Mouse (Mus musculus) 416B (cell line): ENCODE measurements around the gene Btf3.

Experiments used
- DNase-seq: peaks from one replicate; pipeline ENCODE4 v3.0.0; 2011; ENCODE audit warnings: low read depth

Btf3 gene

DNA sequence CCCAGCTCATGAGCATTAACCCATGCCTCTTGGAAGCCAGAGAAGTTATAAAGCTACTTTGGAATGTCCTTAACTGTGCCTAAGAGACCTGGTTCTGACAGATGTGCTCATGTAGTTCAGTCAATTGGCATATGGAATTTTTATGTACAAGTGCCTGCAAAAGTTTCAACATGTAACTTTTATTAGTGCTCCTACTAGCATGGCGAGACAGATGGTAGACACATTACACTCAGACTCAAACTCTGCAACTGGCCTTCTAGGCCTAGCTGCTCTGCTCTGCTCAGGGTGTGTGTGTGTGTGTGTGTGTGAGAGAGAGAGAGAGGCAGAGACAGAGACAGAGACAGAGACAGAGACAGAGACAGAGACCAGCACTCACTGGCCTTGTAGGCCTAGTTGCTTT, 19.4 kb upstream of the Btf3 start:
- no peak for DNase-seq

DNA sequence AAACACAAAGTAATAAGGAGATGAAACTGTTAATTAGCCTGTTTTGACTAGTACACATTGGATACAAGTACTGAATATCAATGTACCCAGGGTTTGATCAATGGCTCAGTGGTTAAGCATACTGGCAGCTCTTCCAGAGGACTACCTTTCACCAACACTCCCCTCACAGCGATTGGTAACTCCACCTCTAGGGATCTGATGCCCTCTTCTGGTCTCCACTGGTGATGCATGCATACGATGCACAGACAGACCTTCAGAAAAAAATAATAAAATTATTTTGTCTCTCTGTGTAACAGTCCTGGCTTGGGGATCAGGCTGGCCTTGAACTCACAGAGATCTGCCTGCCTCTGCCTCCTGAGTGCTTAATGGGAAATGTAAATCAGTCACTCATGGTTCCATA, 15.3 kb upstream of the Btf3 start:
- DNase-seq = peak; percentile 60

DNA sequence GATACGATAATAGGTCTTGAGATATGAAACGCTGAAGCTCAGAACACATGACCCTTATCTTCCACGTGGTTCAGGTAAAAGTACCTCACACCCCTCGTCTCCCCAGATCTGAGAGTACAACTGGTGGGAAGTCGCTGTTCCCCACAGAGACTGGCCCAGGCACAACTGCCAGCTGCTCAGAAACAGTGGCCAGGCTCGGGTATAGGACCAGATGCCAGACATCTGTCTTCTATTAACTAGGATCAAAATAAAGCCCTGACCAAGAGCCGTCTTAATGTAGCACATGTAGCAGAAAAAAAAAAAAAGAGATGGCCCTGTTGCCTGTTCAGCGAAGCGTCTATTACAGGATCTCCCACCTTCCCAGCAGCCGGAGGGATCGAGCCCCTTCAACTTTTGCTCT, 8.2 kb upstream of the Btf3 start:
- no peak for DNase-seq

DNA sequence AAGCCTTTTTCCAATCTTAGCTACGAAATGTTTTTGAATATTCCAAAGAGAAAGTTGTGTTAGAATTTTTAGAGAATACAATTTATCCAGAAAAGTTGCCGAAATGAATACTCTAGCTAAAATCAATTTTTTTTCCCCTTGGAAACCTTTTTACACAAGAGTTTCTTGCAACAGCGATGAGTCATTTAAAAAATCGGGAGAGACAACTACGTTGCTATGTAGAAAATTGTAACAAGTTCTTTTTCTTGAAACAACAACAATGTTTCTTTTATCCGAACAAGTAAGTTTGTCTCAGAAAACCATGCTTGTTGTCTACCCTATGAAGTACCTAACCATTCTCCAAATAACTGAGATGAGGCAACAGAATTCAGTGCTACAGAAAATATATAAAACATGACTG, 1.1 kb upstream of the Btf3 start:
- no peak for DNase-seq

DNA sequence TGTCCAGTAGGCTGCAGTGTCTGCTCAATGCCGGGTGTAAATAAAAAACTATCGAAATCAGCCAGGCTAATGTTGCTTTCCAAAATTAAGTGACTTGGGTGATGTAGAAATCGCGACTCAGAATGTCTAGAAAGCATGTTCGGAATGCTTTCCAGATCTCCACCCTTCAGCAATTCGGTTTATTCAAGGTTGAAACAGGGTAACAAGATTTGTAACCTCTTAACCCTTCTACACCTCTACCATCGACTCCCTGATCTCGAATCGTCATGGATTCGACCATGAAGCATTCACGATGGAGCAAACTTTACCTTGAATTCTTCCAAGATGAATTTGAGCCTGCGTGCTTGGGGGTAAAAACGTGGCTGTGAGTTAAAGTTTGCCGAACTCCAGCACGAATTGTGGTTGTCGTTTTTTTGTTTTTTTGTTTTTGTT, 456 bp upstream of the Btf3 start:
- DNase-seq = no peak

DNA sequence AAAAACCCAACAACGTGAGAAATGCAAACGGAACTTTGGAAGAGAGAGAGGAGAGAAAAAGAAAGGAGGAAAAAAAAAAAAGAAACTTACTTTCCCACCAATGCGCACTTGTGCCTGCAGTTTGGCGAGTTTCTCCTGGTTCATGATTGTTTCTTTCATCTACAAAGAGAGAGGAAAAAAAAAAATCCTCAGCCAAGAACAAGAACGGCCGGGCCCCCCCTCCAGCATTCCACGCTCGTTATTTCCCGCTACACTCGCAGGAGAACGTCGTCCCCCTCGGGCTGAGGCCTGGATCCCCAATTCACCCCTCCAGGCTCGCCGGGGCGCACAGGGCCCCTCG, 696 bp downstream of the Btf3 start:
- DNase-seq = no peak

DNA sequence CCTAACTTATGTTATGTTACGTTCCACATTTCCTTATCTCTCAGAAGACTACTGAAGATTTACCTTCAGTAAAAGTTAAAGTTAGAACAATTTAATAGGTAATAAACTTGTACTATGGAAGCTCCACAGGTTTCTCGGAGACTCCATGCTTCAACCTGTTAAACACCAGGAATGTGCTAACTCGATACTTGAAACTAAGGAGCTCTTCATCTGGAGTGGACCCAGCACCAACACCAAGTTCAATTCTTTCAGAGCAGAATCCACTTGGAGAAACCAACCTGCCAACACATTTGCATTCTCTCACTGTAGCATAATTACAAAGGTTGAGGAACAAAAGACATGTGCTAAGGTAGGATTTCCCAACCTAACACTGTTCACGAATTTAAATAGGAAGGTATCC, 1.7 kb downstream of the Btf3 start:
- DNase-seq = no peak

DNA sequence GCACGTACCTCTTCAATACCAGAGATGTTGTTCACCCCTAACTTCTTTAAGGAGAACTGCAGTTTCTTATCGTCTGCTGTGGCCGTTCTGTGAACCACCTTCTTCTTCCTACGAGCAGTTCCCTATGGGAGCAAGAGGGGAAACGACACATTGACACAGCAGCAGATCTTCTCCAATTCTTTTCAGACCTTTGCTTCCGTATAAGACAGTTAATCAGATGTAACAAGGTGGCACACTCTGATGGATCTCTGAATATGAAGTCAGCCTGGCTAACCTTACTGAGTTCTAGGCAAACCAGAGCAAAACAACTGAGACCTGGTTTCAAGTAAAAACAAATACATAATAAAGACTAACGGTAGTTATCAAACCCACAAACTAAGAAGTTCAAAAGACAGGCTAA, 3.2 kb downstream of the Btf3 start:
- DNase-seq = no peak

DNA sequence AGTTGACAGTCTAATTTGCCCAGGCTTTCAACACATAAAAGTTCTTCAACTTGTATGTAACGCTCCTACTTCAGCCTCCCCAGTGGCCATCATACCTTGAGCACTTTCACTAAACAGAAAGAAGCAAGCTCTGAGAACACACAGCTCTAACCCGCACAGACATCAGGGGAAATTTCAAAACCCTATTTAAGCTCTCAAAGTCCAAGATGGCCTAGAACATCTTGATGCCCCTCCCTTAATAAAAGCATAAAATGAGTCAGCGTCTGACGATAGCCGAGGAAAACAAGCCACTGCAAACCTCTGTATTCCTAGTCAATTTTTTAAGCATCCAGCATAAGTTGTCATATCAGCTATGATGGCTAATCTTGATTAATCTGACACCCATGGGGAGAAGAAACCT, 5.2 kb downstream of the Btf3 start:
- DNase-seq = no peak

DNA sequence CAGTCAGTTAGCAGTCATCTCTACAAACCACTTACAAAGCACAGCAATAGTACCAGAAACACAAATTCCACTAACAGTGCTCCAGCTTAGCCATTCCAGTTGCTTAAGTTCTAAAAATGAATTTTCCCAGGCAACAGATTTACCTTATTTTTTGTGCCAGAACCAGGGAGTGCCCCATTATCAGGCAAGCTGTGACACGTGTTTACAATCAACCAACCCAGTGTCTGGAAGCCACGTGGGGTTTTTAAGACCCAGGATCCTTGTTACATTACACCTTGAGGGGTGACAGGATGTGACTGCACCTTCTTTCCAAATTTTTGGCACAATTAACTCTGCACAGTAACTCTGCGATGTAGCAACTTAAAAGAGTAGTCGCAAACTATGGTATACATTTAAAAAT, 8.1 kb downstream of the Btf3 start:
- DNase-seq = no peak

DNA sequence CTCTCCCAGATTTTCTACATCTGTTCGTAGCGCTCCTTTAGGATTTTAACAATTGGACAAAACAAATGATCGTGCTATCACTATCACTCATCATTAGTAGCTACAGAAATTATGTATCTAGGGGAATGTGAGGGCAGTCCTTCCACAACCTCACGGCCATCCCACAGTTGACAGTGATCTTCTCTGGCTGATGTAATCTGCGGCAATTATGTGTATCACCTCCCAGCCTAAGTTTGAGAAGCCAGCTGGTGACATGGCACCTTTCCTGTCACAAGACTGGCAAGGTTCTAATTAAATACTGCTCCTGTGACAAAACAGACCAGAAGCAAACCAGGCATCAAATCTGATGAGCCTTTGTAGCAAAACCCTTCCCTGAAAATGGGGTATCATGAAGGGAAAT, 8.8 kb downstream of the Btf3 start:
- peak; percentile 51 for DNase-seq

DNA sequence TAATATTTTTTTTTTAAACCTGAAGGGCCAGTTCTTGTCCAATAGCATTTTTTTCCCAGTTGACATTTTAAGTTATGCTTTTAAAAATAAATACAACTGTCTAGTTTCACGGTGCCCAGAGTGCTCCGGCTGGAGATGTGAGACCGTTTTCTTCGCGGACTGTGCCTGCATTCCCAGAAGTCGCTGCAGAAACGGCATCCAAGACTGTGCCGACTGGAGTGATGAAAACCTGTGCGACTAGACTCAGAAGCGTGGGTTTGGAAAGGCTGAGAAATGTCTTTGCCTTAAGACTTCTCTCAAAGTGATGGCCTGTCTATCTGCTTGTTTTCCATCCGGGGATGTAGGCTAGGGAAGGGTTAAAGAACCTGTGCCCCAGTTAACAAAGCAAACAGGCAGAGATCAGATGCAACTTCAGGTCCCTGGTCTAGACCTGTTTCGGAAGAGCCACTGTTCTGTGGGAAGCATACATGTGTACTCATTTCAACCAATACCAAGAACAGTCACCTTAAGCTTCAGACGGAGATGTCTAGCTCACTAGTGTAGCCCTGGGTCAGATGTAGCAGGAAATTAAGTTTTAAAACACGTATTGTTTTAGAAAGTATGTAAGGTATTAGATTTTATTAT, 9.8 kb downstream of the Btf3 start:
- DNase-seq = no peak

DNA sequence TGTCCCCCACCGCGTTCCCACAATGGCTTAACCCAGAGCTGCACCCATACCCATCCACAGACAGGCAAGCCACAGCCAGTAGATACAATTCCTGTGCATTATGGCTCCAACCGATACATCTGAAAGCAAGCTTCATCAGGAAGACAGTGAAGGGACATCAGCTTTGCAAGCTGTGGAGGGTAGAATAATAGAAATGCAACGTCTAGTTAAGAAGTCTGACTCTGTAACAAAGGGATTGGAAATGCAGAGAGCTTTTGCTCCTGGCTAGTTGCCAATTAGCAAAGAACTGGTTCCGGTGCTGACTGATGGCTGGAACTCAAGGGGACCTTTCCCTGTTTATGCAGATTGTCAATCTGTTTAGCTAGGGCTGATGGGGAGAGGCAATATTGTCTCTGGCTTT, 10.4 kb downstream of the Btf3 start:
- no peak for DNase-seq

DNA sequence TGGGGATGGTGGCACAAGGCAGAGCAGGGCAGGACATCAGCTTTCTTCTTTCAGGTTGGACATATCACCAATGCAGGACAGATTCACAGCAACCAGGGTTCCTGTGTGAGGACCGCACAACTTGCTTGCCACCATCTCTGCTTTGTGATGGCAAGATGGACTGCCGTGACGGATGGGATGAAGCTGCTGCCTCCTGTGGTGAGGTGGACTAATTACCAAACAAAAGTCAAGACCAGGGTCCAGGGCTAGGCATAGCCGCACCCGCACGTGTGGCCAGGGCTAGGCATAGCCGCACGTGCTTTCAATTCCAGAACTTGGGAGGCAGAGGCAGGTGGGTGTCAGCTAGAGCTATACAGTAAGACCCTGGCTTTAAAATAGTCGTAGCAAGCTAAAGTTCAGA, 11.5 kb downstream of the Btf3 start:
- DNase-seq = no peak

DNA sequence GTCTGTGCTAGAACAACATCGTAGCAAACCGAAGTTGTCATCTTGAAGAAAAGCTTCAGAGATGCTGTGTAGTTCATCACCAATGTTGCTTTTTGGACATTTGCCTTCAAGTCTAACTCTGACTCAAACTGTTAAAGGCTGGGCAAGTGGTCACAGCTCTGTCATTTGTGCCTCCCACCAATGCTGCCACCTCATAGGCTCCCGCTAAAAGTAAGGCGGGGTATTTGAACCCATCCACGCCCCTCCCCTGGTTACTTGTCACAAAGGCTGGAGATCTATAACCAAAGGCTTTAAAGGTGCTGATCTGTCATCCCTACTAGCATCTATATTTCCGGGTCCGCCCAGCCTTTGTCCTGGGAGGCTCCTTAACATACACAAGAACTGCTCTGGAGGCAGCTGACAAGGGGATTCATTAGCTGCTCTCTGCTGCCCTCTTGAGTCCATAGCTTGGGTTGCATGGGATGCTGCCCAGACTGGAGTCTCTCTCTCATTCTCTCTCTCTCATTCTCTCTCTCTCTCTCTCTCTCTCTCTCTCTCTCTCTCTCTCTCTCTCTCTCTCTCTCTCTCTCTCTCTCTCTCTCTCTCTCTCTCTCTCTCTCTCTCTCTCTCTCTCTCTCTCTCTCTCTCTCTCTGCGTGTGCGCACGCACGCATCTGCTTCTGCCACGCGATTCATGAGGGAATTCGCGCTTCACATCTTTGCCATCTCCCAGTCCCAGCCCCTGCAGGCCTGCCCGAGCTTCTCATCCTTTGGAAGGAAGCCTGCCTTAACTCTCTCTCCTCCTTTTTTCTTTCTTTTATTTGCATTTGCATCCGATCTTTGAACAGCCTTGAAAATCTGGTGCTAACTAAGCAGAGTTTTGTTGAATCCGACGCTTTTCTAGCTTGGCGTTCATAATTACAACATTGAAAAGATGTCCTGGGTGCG, 17.7 kb downstream of the Btf3 start:
- peak; percentile 86 for DNase-seq

DNA sequence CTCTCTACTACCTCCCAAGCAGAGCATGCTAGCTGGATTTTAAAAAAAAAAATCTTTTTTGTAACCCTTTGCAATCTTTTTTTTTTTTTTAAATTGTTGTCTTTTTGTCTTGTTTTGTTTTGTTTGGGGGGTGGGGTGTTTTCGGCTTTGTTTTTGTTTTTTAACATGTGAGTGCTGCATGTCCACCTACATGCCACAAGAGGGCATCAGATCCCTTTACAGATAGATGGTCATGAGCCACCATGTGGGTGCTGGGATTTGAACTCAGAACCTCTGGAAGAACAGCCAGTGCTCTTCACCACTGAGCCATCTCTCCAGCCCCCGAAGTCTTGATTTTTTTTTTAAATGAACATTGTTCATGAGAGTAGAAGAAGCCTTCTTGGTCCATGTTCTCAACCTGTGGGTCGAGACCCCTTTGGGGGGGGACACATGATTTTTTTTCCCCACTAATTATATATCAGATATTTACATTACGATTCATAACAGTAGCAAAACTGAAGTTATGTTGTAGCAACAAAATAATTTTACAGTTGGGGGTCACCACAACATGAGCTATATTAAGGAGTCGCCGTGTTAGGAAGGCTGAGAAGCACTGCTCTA, 18.8 kb downstream of the Btf3 start:
- DNase-seq = peak; percentile 43

DNA sequence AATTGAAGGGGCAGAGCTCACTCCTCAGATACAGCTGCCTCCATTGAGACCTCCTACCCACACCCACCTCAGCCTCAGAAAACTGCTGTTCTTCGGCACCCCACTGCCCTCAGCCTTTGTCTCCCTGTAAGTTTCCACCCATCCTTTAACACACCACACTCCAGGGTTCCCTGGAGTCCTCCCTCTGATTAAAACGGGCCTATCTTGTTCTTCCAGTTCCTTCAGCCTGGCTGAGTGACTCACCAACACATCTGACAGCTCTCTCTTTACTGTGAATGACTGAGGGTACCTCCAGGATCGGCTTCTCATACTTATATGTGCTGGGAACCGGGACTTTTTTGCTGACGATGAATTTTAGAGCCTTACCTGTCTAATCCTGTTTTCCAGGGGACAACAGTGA, 20.7 kb downstream of the Btf3 start:
- DNase-seq = no peak

DNA sequence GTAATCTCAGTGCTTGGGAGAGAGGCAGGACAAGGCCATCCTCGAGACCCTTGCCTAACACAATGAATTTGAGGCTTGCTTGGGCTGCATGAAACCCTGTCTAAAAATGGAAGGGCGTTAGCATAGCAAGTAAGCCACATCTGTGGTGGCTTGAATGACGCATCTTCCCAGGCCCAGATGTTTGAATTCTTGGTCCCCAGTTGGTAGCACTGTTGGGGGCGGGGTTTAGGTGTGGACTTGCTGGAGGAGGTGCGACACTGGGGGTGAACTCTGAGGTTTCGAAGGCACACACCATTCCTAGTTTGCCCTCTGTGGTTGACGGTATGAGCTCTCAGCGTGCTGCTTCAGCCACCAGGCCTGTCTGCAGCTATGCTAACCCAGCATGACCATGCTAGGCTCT, 25.1 kb downstream of the Btf3 start:
- DNase-seq = no peak

DNA sequence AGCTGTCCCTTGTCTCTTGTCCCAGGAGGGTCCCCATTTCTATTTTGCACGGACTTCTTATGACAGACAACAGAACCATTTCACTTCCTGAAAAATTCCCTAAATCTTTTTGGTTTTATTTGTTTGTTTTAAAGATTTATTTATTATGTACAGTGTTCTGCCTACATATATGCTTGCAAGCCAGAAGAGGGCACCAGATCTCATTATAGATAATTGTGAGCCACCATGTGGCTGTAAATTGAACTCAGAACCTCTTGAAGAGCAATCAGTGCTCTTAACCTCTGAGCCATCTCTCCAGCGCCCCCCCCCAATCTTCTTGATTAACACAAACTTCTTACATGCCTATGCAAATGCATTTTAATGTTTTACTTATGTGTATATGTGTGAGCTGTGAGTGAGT, 26.1 kb downstream of the Btf3 start:
- peak; percentile 37 for DNase-seq

DNA sequence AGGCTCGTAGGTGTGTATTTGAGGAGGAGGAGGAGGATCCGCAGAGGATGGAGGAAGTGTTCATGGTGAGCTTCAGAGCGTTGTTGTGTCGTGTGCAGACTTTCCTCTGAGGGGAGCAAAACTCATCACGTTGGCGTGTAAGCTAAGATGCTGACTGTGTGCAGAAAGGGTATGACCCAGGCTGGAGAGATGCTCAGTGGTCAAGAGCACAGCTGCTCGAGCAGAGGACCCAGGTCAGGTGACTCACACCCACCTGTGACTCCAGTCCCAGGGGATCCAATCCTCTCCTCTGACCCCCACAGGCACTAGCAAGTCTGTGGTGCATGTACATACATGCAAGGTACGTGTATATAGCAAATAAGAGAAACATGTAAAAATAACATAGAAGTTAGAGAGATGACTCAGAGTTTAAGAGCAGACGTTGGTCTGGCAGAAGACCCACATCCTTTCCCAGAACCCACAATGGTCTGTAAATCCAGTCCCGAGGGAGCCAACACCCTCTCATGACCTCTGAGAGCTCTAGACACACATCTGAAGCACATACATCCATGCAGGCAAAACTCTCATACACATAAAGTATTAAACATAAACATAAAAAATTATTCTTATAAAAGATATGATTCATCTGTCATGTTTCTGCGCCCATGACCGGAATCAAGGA, 35.7 kb downstream of the Btf3 start:
- peak; percentile 80 for DNase-seq

DNA sequence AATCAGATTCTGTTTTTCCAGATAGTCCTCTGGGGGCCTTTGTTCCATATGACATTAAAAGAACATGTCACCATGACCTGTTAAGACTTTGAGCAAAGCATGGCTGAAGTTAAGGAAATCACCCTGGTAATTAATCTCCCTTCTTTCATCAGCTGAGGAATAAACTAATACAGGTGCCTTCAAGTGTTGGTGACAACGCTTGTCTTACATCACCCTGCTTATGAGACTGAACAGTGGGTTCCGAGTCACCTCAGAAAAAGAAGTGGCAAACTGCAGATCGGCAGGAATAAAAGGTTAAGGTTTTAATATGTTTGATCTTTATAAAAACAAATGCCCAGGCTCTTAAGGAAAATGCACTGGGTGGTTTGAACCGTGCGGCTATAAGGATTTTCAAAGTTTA, 37.1 kb downstream of the Btf3 start, which contains the start of gene Gm21976:
Gm21976 (plus strand) TSS at position 202 of the 400 bp plus-strand sequence.
- DNase-seq = no peak

DNA sequence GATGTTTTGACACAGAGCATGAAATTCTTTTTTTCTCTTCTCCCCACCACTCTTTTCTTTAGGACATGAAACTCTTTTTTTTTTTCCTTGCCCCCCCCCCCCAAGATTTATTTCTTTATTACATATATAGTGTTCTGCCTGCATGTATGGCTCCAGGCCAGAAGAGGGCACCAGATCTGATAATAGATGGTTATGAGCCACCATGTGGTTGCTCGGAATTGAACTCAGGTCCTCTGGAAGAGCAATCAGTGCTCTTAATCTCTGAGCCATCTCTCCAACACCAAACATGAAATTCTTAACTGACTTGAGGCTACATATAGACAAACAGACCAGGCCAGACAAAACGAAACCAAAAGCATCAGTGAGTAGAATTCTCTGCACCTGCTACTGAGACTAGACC, 39.3 kb downstream of the Btf3 start:
- DNase-seq = peak; percentile 29

DNA sequence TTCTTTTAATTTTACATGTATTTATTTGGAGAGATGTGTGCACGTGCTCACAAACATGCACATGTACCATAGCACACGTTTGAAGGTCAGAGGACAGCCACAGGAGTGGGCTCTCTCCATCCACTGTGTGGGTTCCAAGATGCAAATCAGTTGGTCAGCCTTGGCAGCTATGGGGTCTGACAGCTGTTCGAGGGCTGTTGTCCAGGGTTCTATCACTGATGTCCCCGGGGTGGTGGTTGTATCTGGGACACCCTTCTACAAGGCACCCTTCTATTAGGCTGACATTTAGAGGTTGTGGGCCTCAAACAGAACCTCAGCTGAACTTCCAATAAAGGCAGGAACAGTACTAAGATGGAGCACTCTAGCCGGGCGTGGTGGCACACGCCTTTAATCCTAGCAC, 40.6 kb downstream of the Btf3 start:
- DNase-seq = no peak
